Mouse (Mus musculus) kidney, postnatal 25 days (tissue): Measurements from ENCODE around the gene 5330417H12Rik.
A peak's percentile ranks its signal among the peaks of the same experiment; 100 is the strongest.

Experiments used
- DNase-seq, 2 experiments: peaks; one replicate each; pipeline ENCODE4 v3.0.0; 2021; ENCODE audit warnings: mixed read lengths in 2 of 2

The 5330417H12Rik gene

DNA sequence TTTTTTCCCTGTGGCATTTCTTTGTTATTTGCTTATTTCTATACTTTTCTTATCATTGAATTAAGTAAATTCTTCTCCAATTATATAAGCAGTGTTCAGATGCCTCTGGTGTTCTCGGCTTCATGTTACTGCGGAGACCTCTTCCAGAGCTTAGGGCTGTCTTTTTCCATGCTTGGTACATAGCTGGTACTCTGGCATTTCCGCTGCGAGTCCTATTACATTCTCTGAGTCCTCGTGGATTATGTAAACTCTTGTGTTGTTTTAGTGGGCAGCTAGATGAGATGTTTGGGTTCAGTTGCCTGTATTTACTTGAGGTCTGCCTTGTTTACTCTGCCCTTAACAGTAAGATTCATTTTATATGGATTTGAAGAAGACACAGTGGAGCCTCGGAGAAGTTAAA is 820 bp upstream of the 5330417H12Rik start:
- no peak for DNase-seq

- no peak for DNase-seq
Measured at GRCm38 (mm10) chr7:107624432-107624831, 529 bp downstream of the 5330417H12Rik start.

GRCm38 (mm10) chr7:107620137-107620536 is 4.8 kb downstream of the 5330417H12Rik start:
- no peak for DNase-seq

GRCm38 (mm10) chr7:107619225-107619624 is 5.7 kb downstream of the 5330417H12Rik start:
- DNase-seq, result no peak

DNA sequence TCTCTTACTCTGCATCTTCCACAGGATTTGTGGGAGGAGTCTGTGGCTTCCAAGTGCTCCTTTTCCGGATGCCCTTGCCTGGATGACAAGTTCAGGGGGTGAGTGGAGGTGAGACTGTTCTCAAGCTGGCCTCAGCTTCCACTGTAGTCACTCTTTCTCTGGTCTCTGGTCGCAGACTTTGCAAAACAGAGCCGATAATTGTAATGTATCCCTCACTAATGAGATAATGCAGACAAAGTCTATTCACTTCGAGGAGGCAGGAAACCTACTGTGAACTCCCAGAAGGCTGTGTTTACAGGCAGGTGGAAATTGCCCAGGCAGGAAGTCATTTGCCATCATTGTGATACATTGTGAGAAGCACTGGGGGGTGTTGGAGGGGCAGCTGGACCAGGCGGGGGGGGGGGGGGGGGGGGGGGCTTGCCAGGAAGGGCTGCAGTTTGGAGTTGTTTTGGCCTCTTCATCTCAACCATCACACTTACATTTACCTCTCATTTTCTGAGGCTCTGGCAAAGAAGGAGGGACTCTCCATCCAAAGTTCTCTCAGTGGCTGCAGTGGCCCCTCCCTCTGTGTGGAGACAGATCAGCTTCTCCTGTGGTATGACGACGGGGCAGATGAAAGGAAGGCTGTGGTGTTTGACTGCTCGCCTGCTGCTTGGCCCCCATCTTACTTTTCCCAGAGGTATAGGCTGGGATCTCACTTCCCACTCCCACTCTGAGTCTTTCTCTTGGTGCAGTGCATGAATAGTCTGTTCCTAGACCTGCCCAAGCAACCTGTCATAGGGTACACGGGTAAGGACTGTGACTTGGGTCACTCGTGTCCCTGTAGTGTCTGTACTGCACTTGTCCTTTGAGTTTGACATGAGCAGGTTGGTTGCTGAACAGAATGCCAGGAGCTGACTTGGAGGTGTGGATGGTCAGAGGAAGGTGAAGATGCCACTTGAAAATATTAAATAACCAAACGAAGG is 6.7 kb downstream of the 5330417H12Rik start:
- no peak for DNase-seq

DNA sequence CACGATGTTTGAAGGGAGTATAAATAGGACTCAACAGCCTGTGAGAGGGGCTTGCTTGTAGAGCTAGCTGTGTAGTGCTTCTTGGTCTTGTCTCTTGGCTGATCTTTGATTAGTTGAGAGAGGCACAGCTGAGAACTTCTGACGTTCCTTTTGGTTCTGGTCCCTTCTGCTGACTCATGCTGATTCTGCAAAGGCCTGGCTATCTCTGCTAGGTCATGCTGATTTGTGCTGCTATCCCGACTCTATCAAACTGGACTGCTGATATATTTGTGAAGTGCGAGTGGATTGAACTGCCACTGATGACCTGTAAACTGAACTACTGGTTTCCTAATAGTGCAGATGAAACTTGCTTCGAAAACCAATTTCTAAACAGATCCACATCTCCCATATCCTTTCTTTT is 14.1 kb downstream of the 5330417H12Rik start:
- no peak for DNase-seq

GRCm38 (mm10) chr7:107609622-107610255 is 15.2 kb downstream of the 5330417H12Rik start:
- no peak for DNase-seq

- DNase-seq, result no peak
Measured at GRCm38 (mm10) chr7:107607766-107608165, 17.2 kb downstream of the 5330417H12Rik start.

DNA sequence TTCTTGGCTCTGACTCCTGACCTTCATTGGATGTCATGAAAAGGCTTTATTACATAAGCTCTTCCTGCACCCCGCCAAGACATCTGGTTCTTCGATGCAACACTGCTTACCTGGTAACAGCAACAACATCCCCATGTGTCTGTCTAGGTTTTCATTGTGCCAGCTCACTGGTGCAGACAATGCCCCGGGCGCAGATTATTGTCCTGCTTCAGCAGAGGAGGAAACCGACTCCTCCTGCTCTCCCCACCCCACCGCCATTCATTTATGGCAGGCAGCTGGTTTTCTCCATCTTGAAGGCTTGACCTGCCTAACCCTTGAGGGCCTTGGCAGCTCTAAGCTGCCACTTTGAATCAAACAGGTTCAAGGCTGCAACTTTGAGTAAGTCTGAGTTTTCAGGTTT is 22.0 kb downstream of the 5330417H12Rik start:
- DNase-seq, result no peak

- no peak for DNase-seq
Measured at GRCm38 (mm10) chr7:107602505-107602904, 22.5 kb downstream of the 5330417H12Rik start.

DNA sequence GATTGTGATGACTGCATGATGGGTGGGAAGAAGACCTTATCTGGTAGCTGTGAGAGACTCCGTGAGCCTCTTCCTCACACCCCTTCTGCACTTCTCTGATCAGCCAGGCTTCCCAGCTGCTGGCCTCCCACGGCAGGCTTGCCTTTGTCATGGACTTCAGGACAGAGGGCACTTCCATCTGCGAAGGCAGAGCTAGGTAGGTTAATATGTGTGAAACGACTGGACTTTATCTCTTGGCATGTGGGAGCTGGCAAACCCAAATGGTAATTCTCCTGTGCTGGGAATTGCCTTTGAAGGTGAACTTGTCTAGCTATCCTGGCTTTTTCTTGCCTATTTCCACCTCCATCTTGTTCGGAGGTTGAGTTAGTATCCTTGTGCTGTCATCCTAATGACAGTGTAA is 24.3 kb downstream of the 5330417H12Rik start:
- peak; percentile 55 to 82 for DNase-seq

DNA sequence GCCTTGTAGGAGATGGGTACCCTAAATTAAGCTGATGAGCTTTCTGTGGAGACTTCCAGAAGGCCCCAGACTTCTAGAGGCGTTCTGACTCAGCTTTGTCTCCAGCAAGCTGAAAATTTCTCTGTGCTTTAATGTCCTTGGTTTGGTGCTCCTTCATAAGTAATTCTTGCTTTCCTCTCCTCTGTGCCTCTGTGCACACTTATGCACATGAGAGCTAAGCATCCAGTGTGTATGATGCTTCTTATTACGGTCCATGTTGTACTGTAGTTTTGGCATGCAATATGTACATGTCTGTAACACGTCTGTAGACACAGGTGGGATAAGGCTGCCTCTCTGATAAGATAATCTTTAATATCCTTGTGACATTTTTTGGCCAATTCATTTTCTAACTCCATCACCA is 27.0 kb downstream of the 5330417H12Rik start:
- no peak for DNase-seq

DNA sequence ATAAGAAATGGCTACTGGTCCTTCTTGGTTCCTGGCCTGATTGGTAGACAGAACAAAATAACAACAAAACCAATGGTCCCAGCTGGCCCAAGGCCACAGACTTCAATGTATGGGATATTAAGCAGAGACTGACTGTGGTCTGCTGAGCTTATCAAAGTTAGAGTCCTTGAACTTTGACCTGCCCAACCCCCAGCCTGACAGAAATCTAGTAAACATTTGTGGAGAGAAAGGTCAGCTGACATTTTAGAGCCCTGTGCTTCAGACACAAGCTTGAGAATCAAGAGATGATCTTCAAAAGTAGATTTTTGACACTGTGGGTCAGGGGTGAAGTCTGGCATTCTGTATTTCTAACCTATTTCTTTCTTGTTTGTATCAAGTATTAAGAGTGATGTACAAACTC is 28.2 kb downstream of the 5330417H12Rik start:
- peak in 1 of 2 experiments; percentile 31 for DNase-seq

- DNase-seq, result peak; percentile 10 to 36
Measured at GRCm38 (mm10) chr7:107595426-107595825, 29.5 kb downstream of the 5330417H12Rik start.

DNA sequence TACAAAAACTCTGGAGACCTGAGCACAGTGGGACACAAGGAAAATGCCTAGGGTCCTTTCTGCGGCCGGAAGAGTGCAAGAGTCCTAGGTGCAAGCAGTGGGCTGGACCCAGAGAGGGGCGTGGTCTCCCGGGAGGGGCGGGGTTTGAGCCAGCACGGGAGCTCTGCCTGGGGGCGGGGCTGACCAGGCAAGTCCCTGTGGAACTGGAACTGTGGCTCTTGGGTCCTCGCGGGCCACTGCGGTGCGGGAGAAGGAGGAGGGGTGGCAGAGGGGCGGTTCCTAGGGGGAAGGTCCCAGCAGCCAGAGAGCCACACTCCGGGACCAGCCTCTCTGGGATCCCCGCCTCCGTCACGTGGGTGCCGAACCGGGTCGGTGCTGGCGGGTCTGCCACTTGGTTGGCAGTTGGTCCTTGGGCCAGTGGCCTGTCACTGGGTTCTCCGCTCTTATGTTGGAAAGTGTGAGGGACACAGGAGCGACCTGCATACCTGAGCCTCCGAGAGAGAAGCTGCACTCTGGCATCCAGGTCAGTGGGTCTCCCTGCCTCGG is 30.0 kb downstream of the 5330417H12Rik start, which contains the start of gene Ppfibp2:
Gene Ppfibp2, plus strand, starts transcription at position 351 of the 546 bp plus-strand sequence.
- DNase-seq, result peak; percentile 98

GRCm38 (mm10) chr7:107594325-107594856 is 30.6 kb downstream of the 5330417H12Rik start:
- peak; percentile 61 to 72 for DNase-seq

DNA sequence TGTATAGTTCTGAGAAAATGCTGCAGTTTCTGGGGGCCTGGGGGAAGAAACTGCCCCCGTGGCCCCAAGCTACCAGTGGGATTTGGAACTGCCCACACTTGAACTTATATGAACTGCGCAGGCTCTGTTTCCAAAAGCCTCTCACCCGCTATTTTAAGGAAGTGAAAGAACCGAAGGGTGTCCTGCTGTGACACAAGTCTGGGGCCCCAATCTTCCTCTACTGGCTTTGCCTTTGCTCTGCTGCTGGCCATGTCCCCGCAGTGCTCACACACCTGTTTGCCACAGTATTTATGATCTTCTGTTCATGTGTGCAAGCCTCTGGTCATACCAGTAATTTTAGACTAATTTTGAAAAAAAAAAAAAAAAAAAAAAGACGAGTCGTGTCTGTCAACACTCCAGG is 31.1 kb downstream of the 5330417H12Rik start:
- no peak for DNase-seq

GRCm38 (mm10) chr7:107592641-107593040 is 32.3 kb downstream of the 5330417H12Rik start:
- DNase-seq, result peak in 1 of 2 experiments; percentile 40

DNA sequence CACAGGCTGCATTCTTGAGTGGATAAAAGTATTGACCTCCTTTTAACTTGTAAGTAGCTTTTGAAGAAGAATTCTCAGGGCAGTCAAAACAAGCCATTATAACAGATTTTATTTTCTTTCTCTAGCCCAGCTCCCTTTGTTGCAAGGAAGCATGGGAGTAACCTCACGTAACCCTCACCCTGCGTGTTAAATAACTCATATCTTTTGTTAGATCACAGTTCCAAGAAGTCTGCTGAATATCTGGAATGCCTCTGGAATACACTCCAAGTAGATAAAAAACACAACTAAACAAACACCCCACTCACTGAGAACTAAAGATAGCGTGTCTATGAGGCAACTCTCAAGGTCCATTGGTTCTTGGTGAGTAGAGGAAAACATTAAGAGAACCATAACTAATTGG is 50.7 kb downstream of the 5330417H12Rik start:
- DNase-seq, result no peak
